Mouse (Mus musculus) adrenal gland, postnatal 14 days (tissue): ENCODE measurements around the gene Idnk. TPM values are rescaled to one million over a fixed set of nuclear protein-coding genes. Genes with fewer than 3 reads are reported as not detected.

Source experiments
- DNase-seq: peaks from one replicate; pipeline ENCODE4 v3.0.0; 2021; ENCODE audit warnings: mixed read lengths
- total RNA-seq: library from RNA; stranded (reverse); gene quantifications from 2 replicates; pipeline ENCODE4 v1.2.3, GENCODE M21; 2021

Gene Idnk
- total RNA-seq, 1 experiment from 2014 or later = 45.4 TPM

GRCm38 (mm10) chr13:58193221-58193620, 35.8 kb downstream of the Idnk start:
- no peak for DNase-seq

- peak; percentile 27 for DNase-seq
Measured at GRCm38 (mm10) chr13:58194908-58195307, 37.5 kb downstream of the Idnk start.

- peak; percentile 61 for DNase-seq
Measured at GRCm38 (mm10) chr13:58197211-58197610, 39.8 kb downstream of the Idnk start.

DNA sequence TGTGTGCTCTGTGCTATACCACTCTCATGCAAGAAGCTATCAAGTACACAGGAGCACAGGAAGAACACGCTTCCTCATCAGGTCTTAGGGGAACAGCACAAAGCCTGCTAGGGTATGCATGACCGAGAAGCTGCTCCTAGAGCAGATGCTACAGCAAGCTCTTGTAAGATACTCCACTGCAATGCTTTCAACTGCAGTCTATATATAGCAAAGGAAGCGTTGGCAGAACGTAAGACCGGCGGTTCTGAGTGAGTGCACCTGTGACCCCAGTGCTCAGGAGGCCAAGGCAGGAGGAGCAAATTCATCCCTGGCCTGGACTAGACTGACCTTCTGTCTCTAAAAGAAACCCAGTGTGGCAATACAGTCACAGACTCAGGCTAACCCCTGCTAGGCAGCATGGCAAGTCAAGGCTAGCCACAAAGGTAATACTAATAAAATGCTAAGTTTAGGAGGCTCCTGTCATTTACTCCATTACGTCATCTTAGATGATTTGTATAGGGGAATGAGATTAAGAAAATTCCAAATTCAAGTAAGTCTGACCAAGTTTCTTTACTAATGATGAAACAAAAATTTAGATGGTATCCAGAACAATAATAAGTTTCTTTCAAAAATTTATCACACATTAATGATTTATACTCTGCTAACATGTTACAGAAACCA, 40.7 kb downstream of the Idnk start:
- DNase-seq = no peak

- DNase-seq = no peak
Measured at GRCm38 (mm10) chr13:58201343-58201742, 43.9 kb downstream of the Idnk start.

DNA sequence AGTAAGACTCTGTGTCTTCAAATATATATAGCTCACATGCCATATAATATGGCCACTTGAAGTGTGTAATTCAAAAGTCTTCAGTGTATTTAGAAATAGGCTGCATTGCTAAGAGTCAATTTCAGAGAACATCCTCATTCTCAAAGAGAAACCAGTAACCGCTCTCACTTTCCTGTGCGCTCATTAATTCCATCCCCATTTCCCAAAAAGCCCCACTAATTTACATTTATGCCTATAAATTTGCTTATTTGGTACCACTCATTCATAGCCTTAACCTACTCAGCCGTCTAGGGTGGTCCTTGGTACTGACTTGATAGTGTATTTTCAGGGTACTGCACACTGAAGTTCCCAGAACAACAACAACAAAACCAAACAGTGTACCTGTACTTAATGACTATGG, 44.5 kb downstream of the Idnk start:
- DNase-seq = no peak

DNA sequence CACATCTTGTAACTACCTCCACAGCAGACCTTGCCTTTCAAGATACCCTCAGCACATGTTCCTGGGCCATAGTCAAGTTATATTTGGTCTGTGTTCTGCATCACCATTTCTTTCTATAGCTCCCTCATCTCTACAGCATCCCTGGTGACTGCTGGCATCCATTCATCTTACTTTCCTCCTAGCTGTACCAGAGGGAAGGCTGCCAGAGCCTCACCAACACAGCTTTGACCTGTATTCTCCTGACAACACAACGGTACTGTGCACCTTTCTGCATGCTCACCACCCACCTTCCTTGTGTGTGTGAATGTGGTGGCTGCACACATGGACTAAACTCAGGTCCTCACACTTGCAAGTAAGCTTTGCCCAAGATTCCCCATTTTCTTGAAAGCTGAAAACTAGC, 45.5 kb downstream of the Idnk start:
- DNase-seq = no peak

GRCm38 (mm10) chr13:58204202-58204601, 46.8 kb downstream of the Idnk start:
- no peak for DNase-seq

GRCm38 (mm10) chr13:58204986-58205385, 47.5 kb downstream of the Idnk start:
- DNase-seq = no peak

DNA sequence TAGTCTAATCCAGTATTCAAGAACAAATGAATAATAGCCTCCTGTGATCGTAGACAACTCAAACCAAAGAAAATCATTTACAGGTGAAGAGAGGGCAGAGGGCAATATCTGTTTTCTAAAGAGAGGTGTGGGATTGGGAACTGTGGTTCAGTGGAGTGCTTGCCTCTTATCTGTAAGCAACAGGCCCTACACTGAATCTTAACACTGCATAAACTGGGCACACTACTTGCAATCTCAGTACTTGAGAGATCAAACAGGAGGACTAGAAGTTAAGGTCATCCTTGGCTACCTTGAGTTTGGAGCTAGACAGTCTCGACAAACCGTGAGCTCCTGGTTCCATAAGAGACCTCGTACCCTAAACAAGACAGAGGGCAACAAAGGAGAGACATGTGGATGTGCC, 48.6 kb downstream of the Idnk start:
- no peak for DNase-seq

GRCm38 (mm10) chr13:58210441-58210840, 53.0 kb downstream of the Idnk start:
- no peak for DNase-seq

DNA sequence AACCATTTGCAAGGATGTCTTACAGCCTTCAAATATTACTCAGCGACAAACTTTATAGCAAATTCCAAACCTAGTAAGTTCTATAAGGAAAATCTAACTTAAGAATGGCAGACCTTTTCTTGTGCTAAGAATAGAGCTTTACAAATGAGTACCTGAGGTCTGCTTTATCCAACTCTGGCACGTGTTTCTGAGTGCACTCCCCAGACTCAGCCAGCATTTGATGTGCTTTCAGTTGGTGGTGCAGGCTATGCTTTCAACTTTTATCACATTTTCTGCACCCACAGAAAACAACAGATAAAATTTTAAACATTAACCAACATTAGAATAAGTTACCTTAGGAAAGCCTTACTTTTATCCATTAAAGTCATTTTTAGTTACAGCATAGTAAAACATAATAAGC, 55.1 kb downstream of the Idnk start:
- DNase-seq = no peak

GRCm38 (mm10) chr13:58213801-58214200, 56.4 kb downstream of the Idnk start:
- no peak for DNase-seq

Other genes with a start within 250 kb of the Idnk start
- gene Spock1, start 249.3 kb upstream of the Idnk start, total RNA-seq = 13.1 and 15.0 TPM in 2 replicates
- gene Klhl3, start 44.1 kb upstream of the Idnk start, total RNA-seq = 2.4 and 3.1 TPM in 2 replicates
- gene Hnrnpa0, start 29.1 kb upstream of the Idnk start, total RNA-seq = 121 and 133 TPM in 2 replicates
- 103 and 113 TPM in 2 replicates for gene Ubqln1, start 58.0 kb downstream of the Idnk start, total RNA-seq
- 41.8 and 42.0 TPM in 2 replicates for gene Gkap1, start 118.0 kb downstream of the Idnk start, total RNA-seq
- 1.5 and 1.7 TPM in 2 replicates for gene Kif27, start 201.5 kb downstream of the Idnk start, total RNA-seq
- gene 2210016F16Rik, start 227.6 kb downstream of the Idnk start, total RNA-seq = 25.4 and 26.2 TPM in 2 replicates
- gene Rmi1, start 244.6 kb downstream of the Idnk start, total RNA-seq = 18.6 and 19.3 TPM in 2 replicates
- gene Hnrnpk, start 245.7 kb downstream of the Idnk start, total RNA-seq = 904 and 935 TPM in 2 replicates